Mouse (Mus musculus): Measurements from ENCODE around the gene Agtrap. TPM values are rescaled to one million over a fixed set of nuclear protein-coding genes. Genes with fewer than 3 reads are reported as not detected.

Agtrap gene
- total RNA-seq, 1 experiment from 2014 or later = 31.2 TPM

Other genes with a start within 250 kb of the Agtrap start
- 8.2 and 8.4 TPM in 2 replicates for gene Zfp933, start 239.7 kb downstream of the Agtrap start, total RNA-seq (2017)
- gene Miip, start 219.2 kb downstream of the Agtrap start, total RNA-seq (2017) = 23.4 and 50.9 TPM in 2 replicates
- gene Fv1, start 219.1 kb downstream of the Agtrap start, total RNA-seq (2017) = 17.2 and 25.1 TPM in 2 replicates
- gene Mfn2, start 183.3 kb downstream of the Agtrap start, total RNA-seq (2017) = 17.7 and 24.4 TPM in 2 replicates
- gene Plod1, start 151.3 kb downstream of the Agtrap start, total RNA-seq (2017) = 3.4 and 11.4 TPM in 2 replicates
- gene 2510039O18Rik, start 147.1 kb downstream of the Agtrap start, total RNA-seq (2017) = 30.4 and 34.6 TPM in 2 replicates
- gene Nppb, start 102.2 kb downstream of the Agtrap start, total RNA-seq (2017) = not detected in 2 replicates
- gene Nppa, start 87.3 kb downstream of the Agtrap start, total RNA-seq (2017) = not detected in 2 replicates
- gene Clcn6, start 49.2 kb downstream of the Agtrap start, total RNA-seq (2017) = 1.4 and 6.4 TPM in 2 replicates
- gene Mthfr, start 49.0 kb downstream of the Agtrap start, total RNA-seq (2017) = 5.9 and 8.6 TPM in 2 replicates
- 8.4 and 17.2 TPM in 2 replicates for gene Mad2l2, start 42.4 kb upstream of the Agtrap start, total RNA-seq (2017)
- gene Draxin, start 42.7 kb upstream of the Agtrap start, total RNA-seq (2017) = 0.09 TPM in 1 of 2 replicates, not detected in the other
- 2.9 and 7.1 TPM in 2 replicates for gene Fbxo6, start 64.1 kb upstream of the Agtrap start, total RNA-seq (2017)
- 1.4 and 3.0 TPM in 2 replicates for gene Fbxo44, start 72.5 kb upstream of the Agtrap start, total RNA-seq (2017)
- gene Fbxo2, start 72.6 kb upstream of the Agtrap start, total RNA-seq (2017) = 0.27 TPM in 1 of 2 replicates, not detected in the other
- not detected in 2 replicates for gene Disp3, start 199.9 kb upstream of the Agtrap start, total RNA-seq (2017)

Measured in common myeloid progenitor, adult 5-6 weeks (primary cell).